ENCODE assay signal across 11 mouse cellular contexts in the genomic region with DNA sequence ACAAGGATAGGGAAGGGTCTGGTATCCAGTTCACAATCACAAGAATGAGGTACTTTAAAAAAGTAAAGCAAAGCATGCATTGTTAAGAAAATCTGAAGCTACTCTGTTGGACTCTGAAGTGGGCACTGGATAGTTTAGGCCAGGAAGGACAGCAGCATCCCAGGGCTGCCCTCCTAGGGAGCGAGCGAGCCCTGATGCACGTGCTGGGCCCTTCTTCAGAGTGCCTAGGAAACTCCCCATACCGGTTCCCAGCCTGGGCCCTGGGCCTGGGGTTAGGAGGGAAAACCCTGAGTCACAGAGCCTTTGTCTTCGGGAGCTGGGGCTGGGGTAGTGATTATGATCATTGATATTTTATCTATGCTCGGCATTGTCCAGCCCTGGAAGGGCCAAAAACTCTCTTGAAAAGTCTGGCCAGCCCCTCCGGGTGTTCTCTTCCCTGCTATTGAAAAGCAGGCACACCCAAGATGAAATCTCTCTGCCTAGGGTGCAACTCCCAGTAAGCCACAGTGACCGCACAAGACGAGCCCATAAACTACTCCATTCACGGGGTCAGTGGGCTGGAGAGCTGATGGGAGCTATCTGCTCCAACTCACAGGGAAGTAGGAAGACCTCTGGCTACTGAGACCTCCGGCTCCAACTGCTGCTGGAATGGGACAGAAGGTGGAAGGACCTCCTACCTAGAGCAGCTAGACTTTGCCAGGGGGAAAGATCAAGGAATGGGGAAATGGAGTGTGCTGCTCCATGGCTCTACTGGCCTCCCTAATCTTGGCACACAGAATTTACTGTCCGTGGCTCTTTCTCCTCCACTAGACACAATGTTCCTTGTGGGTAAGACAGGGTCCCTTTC. TPM values are rescaled to one million over a fixed set of nuclear protein-coding genes. Genes with fewer than 3 reads are reported as not detected.
A peak's percentile ranks its signal among the peaks of the same experiment; 100 is the strongest.
DNase-seq lines count a peak whose midpoint lies in the region; ATAC-seq and TF ChIP-seq lines count a peak whose summit lies in the region.
"Had no signal": no experiment of that assay in that cellular context is flagged by ENCODE, and none has a peak within 500 bp of the region (broad histone marks: within the 10 kb centered on the region; RNA-seq: fewer than 3 reads in every experiment).

No protein-coding gene starts in this region.

- peaks cover 18% of the 10 kb centered on the region for H3K4me1 ChIP-seq in heart, adult 2 months (ENCODE audit: control insufficient read depth, insufficient read depth, low read length)
- H3K4me1 ChIP-seq in forebrain, embryonic 16.5 days (replicated peaks; ENCODE audit: control insufficient read depth, insufficient read depth, low read length): peaks cover 36% of the 10 kb centered on the region
- H3K4me1 ChIP-seq in stomach, embryonic 16.5 days (ENCODE audit: control insufficient read depth, insufficient read depth, low read length): peaks cover 23% of the 10 kb centered on the region; the same call in 1 of the 2 replicates
- no peaks in the 10 kb centered on the region for H3K4me1 ChIP-seq in hindbrain, embryonic 11.5 days (replicated peaks; ENCODE audit: control insufficient read depth, insufficient read depth, low read length)

- H3K79me2 ChIP-seq in heart, adult 2 months (replicated peaks; ENCODE audit: control insufficient read depth, insufficient read depth, low read length): peaks cover 6% of the 10 kb centered on the region; the same call in 1 of the 2 replicates

- ATAC-seq in forebrain, embryonic 16.5 days: no peak
- ATAC-seq in stomach, embryonic 16.5 days (ENCODE audit: insufficient read depth, low FRiP score): no peak
- no peak for ATAC-seq in hindbrain, embryonic 11.5 days (ENCODE audit: low FRiP score)

- TF ChIP-seq EP300 in heart, adult 2 months (IDR thresholded peaks at IDR 0.05; ENCODE audit: insufficient read depth, low read depth, low read length): no peak

- intact Hi-C loops in heart, adult 2 months (cut with DNase I): no loop called here

- TF ChIP-seq POLR2A in heart, adult 2 months (IDR thresholded peaks at IDR 0.05; ENCODE audit: insufficient read depth, low read depth, low read length): no peak

- 73% methylated on average over 12 of the region's 12 CpGs for WGBS in heart, adult 2 months
- WGBS in forebrain, embryonic 16.5 days: 78% methylated on average over 12 of the region's 12 CpGs
- 61% methylated on average over 12 of the region's 12 CpGs for WGBS in stomach, embryonic 16.5 days
- 85% methylated on average over 12 of the region's 12 CpGs for WGBS in hindbrain, embryonic 11.5 days

- peak overlapping the region; percentile 49 for H3K27ac ChIP-seq in heart, adult 2 months
- peak overlapping the region; percentile 91 for H3K27ac ChIP-seq in forebrain, embryonic 16.5 days (ENCODE audit: low read length)
- peak overlapping the region; percentile 52 for H3K27ac ChIP-seq in stomach, embryonic 16.5 days (ENCODE audit: low read length)
- no peak overlapping the region for H3K27ac ChIP-seq in hindbrain, embryonic 11.5 days (ENCODE audit: low read depth, low read length)
- H3K27ac ChIP-seq: limb, embryonic 13.5 days had no signal

- no peak for DNase-seq in heart, adult 2 months
- no peak for DNase-seq in heart, postnatal 4 days
- DNase-seq in urinary bladder, adult 18-20 months (ENCODE audit: low spot score in 2 of 2): peak; percentile 31 to 46
- no peak for DNase-seq in urinary bladder, adult 2 months (ENCODE audit: low spot score)
- DNase-seq in right cerebral cortex, postnatal 25 days: no peak
- no peak for DNase-seq in hindbrain, embryonic 11.5 days (ENCODE audit: low spot score)
- DNase-seq: gastrocnemius, postnatal 25 days; kidney, postnatal 14 days had no signal

- no peak overlapping the region for H3K4me2 ChIP-seq in forebrain, embryonic 16.5 days (ENCODE audit: low read length)
- H3K4me2 ChIP-seq in stomach, embryonic 16.5 days (ENCODE audit: low read depth, low read length): no peak overlapping the region
- no peak overlapping the region for H3K4me2 ChIP-seq in hindbrain, embryonic 11.5 days (replicated peaks; ENCODE audit: low read depth, low read length)
- H3K4me2 ChIP-seq: limb, embryonic 13.5 days had no signal

- H3K27me3 ChIP-seq in heart, adult 2 months (ENCODE audit: control insufficient read depth, insufficient read depth, low read length): no peaks in the 10 kb centered on the region
- no peaks in the 10 kb centered on the region for H3K27me3 ChIP-seq in forebrain, embryonic 16.5 days (replicated peaks; ENCODE audit: control insufficient read depth, insufficient read depth, low read length)
- no peaks in the 10 kb centered on the region for H3K27me3 ChIP-seq in stomach, embryonic 16.5 days (ENCODE audit: control insufficient read depth, insufficient read depth, low read length)
- no peaks in the 10 kb centered on the region for H3K27me3 ChIP-seq in hindbrain, embryonic 11.5 days (ENCODE audit: control insufficient read depth, insufficient read depth, low read length)
- H3K27me3 ChIP-seq: limb, embryonic 13.5 days had no signal

- H3K36me3 ChIP-seq in heart, adult 2 months (ENCODE audit: control insufficient read depth, insufficient read depth, low read length): peaks cover 25% of the 10 kb centered on the region
- H3K36me3 ChIP-seq in forebrain, embryonic 16.5 days (ENCODE audit: control insufficient read depth, insufficient read depth): no peaks in the 10 kb centered on the region
- no peaks in the 10 kb centered on the region; the same call in 1 of the 2 replicates for H3K36me3 ChIP-seq in stomach, embryonic 16.5 days (ENCODE audit: control insufficient read depth, insufficient read depth, low read length)
- no peaks in the 10 kb centered on the region for H3K36me3 ChIP-seq in hindbrain, embryonic 11.5 days (ENCODE audit: control insufficient read depth, insufficient read depth, low read length)

- no peaks in the 10 kb centered on the region for H3K9me3 ChIP-seq in forebrain, embryonic 16.5 days (ENCODE audit: control insufficient read depth, low read length)
- no peaks in the 10 kb centered on the region for H3K9me3 ChIP-seq in stomach, embryonic 16.5 days (replicated peaks; ENCODE audit: control insufficient read depth, low read length)
- no peaks in the 10 kb centered on the region for H3K9me3 ChIP-seq in hindbrain, embryonic 11.5 days (ENCODE audit: control insufficient read depth, low read length)
- H3K9me3 ChIP-seq: limb, embryonic 13.5 days had no signal

- TF ChIP-seq CTCF in heart, adult 2 months (IDR thresholded peaks at IDR 0.05): no peak

- no peak overlapping the region for H3K4me3 ChIP-seq in heart, adult 2 months
- no peak overlapping the region for H3K4me3 ChIP-seq in forebrain, embryonic 16.5 days (replicated peaks; ENCODE audit: low read length)
- H3K4me3 ChIP-seq in stomach, embryonic 16.5 days (replicated peaks; ENCODE audit: low read length): no peak overlapping the region
- no peak overlapping the region for H3K4me3 ChIP-seq in hindbrain, embryonic 11.5 days (ENCODE audit: low read depth, low read length)
- H3K4me3 ChIP-seq: limb, embryonic 13.5 days had no signal

- no peak overlapping the region for H3K9ac ChIP-seq in heart, adult 2 months (ENCODE audit: low read depth, low read length)
- H3K9ac ChIP-seq in forebrain, embryonic 16.5 days (replicated peaks; ENCODE audit: low read depth, low read length): no peak overlapping the region
- no peak overlapping the region for H3K9ac ChIP-seq in stomach, embryonic 16.5 days (ENCODE audit: low read length)
- H3K9ac ChIP-seq in hindbrain, embryonic 11.5 days (ENCODE audit: low read depth, low read length): no peak overlapping the region
- H3K9ac ChIP-seq: limb, embryonic 13.5 days had no signal

RNA-seq across cellular contexts. Expression of a gene that starts 45.0 kb away (rescaled TPM):
- 10 to 100 TPM; 22.0 to 26.9 TPM for total RNA-seq in heart, adult 2 months (2021)
- polyA plus RNA-seq in heart, adult 2 months (2012; rRNA removed): 22.5 and 25.7 TPM in 2 replicates
- 10 to 100 TPM; 29.6 to 38.3 TPM for total RNA-seq in heart, postnatal 4 days (2021)
- 11.2 and 15.8 TPM in 2 replicates for polyA plus RNA-seq in urinary bladder, adult 2 months (2012; rRNA removed)
- polyA plus RNA-seq in forebrain, embryonic 16.5 days (2015; fragmentation: Nextera tagmentation; extraction: Ambion mirVana): 27.3 and 29.2 TPM in 2 replicates
- polyA plus RNA-seq in stomach, embryonic 16.5 days (2015; fragmentation: Nextera tagmentation; extraction: Ambion mirVana): 15.1 and 17.4 TPM in 2 replicates
- 16.9 and 17.0 TPM in 2 replicates for polyA plus RNA-seq in hindbrain, embryonic 11.5 days (2014; fragmentation: Nextera tagmentation; extraction: Ambion mirVana)

Comparison
In these comparisons a context has a peak if more than half of its experiments do, and no peak if none do; other contexts are left out.
1. DNase-seq: peak in urinary bladder, adult 18-20 months (2 of 2); none in heart, adult 2 months (0 of 2), heart, postnatal 4 days (single experiment), urinary bladder, adult 2 months (single experiment), right cerebral cortex, postnatal 25 days (single experiment) and hindbrain, embryonic 11.5 days (single experiment).